Mouse (Mus musculus) heart, embryonic 16.5 days (tissue): ENCODE measurements around the gene Fgf22. TPM values are rescaled to one million over a fixed set of nuclear protein-coding genes. Genes with fewer than 3 reads are reported as not detected.

Experiments
- ATAC-seq: fragments of 200-750 bp; cut with Nextera tagmentation; replicated peaks from 2 replicates; pipeline ENCODE4 v1.8.0; 2017; ENCODE audit warnings: moderate number of reproducible peaks; ENCODE audit not compliant: insufficient read depth, low FRiP score; ENCODE audit errors: extremely low read depth
- H3K27ac ChIP-seq: fragments of 300-500 bp; sonication (generic); 2 replicates; pipeline ENCODE4 v1.5.1; 2014; ENCODE audit warnings: mild to moderate bottlenecking, low read length, control low read depth, moderate library complexity
- H3K27me3 ChIP-seq: fragments of 300-500 bp; sonication (generic); 2 replicates; pipeline ENCODE4 v1.6.1; 2014; ENCODE audit warnings: low read length, mixed read lengths; ENCODE audit not compliant: control insufficient read depth, insufficient read depth
- H3K36me3 ChIP-seq: fragments of 300-500 bp; sonication (generic); 2 replicates; pipeline ENCODE4 v1.6.1; 2014; ENCODE audit not compliant: control insufficient read depth, insufficient read depth
- H3K4me1 ChIP-seq: fragments of 300-500 bp; sonication (generic); 2 replicates; pipeline ENCODE4 v1.6.1; 2014; ENCODE audit warnings: low read length, mixed read lengths; ENCODE audit not compliant: control insufficient read depth, insufficient read depth
- H3K4me2 ChIP-seq: fragments of 300-500 bp; sonication (generic); 2 replicates; pipeline ENCODE4 v1.6.1; 2014; ENCODE audit warnings: low read depth, mild to moderate bottlenecking, control low read depth, low read length
- H3K4me3 ChIP-seq: fragments of 300-500 bp; sonication (generic); 2 replicates; pipeline ENCODE4 v1.5.1; 2014; ENCODE audit warnings: mild to moderate bottlenecking, control low read depth, low read length
- H3K9ac ChIP-seq: fragments of 300-500 bp; sonication (generic); 2 replicates; pipeline ENCODE4 v1.6.1; 2014; ENCODE audit warnings: low read length, control low read depth
- H3K9me3 ChIP-seq: fragments of 300-500 bp; sonication (generic); replicated peaks from 2 replicates; pipeline ENCODE4 v1.6.1; 2016; ENCODE audit warnings: low read length; ENCODE audit not compliant: control insufficient read depth
- WGBS: fragments of 180-500 bp; shearing (Covaris S2); extraction: QIAGEN DNeasy Blood & Tissue Kit; methylation state at CpG from one replicate; pipeline ENCODE4 v1.1.7; 2014; 5-methylcytosine and 5-hydroxymethylcytosine counted together
- polyA plus RNA-seq: library from polyadenylated mRNA; unstranded; fragments of >200 nt; fragmentation: Nextera tagmentation; extraction: Ambion mirVana; gene quantifications from 2 replicates; pipeline ENCODE4 v1.2.1, GENCODE M21; 2015

Fgf22 gene
- polyA plus RNA-seq, 1 experiment from 2014 or later = 0.13 TPM

DNA sequence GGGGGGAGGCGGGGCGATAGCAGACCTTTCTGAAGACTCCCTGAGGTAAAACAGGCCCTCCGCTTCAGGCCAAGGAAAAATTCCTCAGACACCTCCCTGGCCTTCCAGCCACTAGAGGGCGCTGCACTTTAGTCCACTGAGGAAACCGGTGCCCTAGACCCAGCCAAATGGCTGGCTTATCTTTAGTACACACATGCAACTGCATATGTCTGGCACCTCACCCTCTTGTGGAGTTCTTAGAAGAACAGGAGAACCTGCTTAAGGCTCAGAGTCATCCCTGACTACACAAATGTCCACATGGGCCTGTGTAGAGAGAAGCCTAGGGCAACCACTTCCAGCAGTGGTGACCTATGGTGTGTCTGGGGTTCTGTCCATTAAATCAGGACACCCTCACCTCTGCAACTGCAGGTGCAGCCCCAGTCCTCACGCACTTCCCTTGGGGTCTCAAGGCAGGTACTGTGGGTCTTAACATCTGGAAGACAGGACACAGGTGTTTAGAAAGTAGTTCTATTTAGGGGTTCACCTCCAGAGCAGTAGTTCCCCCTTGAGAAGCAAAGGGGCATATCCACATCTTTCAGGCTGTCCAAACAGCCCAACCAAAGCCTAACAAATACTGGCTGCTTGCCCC lies 42.3 kb upstream of the Fgf22 start:
- Histone ChIP-seq H3K27ac (no peak overlapping the region), H3K36me3 (peaks cover 25% of the 10 kb centered on the region), H3K9me3 (no peaks in the 10 kb centered on the region), H3K4me2 (no peak overlapping the region), H3K9ac (no peak overlapping the region), H3K4me1 (peaks cover 34% of the 10 kb centered on the region), H3K4me3 (no peak overlapping the region), H3K27me3 (peaks cover 32% of the 10 kb centered on the region)
- 16% methylated on average over 4 of the region's 6 CpGs for WGBS
- 0 out of 2 replicates have a peak, but pooled peaks have one; percentile 4 for ATAC-seq

DNA sequence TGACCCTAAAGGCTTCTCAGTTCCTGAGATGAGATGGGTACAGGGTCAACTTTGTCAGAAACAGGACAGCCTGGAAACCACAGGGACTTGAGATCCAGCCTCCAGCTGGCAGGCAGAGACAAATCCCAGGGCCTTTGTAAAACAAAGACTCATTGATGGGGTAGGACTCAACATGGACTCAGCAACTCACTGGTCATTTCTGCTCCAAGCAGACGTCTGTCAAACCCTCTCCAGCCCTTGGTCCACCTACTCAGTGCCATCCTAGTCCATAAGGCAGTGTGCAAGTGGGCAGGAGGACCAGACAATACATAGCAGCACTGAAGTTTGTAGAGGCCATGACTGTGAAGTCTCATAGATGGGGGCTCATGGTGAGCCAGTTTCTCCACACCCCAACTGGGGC lies 41.7 kb upstream of the Fgf22 start:
- Histone ChIP-seq H3K27me3 (peaks cover 37% of the 10 kb centered on the region), H3K4me2 (no peak overlapping the region), H3K4me1 (peaks cover 30% of the 10 kb centered on the region), H3K4me3 (no peak overlapping the region), H3K9ac (no peak overlapping the region), H3K9me3 (no peaks in the 10 kb centered on the region), H3K36me3 (peaks cover 25% of the 10 kb centered on the region), H3K27ac (no peak overlapping the region)
- WGBS = 23% methylated on average over 1 of the region's 1 CpGs
- ATAC-seq = no peak

DNA sequence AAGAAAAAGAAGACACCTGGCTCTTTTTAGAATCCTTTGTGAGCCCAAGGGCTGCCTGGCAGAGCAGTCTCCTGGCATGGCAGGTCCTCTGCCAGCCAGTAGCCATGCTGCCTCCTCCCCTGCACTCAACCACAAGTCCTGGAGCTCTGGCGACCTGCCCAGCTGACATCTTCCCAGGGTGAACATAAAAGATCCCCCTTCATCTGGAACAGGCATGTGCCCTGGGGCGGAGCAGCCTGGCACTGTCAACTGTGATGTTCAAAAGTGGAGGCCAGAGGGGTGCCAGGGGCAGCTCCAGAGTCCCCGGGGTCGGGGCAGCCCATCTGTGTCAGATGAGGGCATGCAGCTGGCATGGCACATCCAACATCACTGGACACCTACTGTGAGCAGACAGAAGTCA lies 39.9 kb upstream of the Fgf22 start:
- Histone ChIP-seq H3K4me1 (peaks cover 11% of the 10 kb centered on the region), H3K9me3 (no peaks in the 10 kb centered on the region), H3K36me3 (peaks cover 19% of the 10 kb centered on the region), H3K4me2 (no peak overlapping the region), H3K4me3 (no peak overlapping the region), H3K9ac (no peak overlapping the region), H3K27me3 (peaks cover 44% of the 10 kb centered on the region), H3K27ac (no peak overlapping the region)
- 68% methylated on average over 4 of the region's 4 CpGs for WGBS
- no peak for ATAC-seq

GRCm38 (mm10) chr10:79716254-79716987 lies 38.5 kb upstream of the Fgf22 start, which contains the start of gene Hcn2:
Hcn2 (plus strand) TSS chr10:79716634.
- Histone ChIP-seq H3K27ac (no peak within 1 kb of the TSS), H3K4me2 (peak within 1 kb of the TSS; percentile 82), H3K36me3 (peaks cover 5% of the 10 kb centered on the region; the same call in 1 of the 2 replicates), H3K27me3 (peaks cover 44% of the 10 kb centered on the region), H3K9me3 (no peaks in the 10 kb centered on the region), H3K9ac (peak within 1 kb of the TSS; percentile 37; the same call in 1 of the 2 replicates), H3K4me3 (peak within 1 kb of the TSS; percentile 62), H3K4me1 (peaks cover 11% of the 10 kb centered on the region)
- ATAC-seq = no peak
- WGBS = 2% methylated on average over 66 of the region's 91 CpGs

GRCm38 (mm10) chr10:79716988-79717355 lies 37.9 kb upstream of the Fgf22 start:
- Histone ChIP-seq H3K9ac (peak overlapping the region; percentile 37; the same call in 1 of the 2 replicates), H3K27me3 (peaks cover 44% of the 10 kb centered on the region)
- WGBS = under 1% methylated on average over 44 of the region's 44 CpGs

DNA sequence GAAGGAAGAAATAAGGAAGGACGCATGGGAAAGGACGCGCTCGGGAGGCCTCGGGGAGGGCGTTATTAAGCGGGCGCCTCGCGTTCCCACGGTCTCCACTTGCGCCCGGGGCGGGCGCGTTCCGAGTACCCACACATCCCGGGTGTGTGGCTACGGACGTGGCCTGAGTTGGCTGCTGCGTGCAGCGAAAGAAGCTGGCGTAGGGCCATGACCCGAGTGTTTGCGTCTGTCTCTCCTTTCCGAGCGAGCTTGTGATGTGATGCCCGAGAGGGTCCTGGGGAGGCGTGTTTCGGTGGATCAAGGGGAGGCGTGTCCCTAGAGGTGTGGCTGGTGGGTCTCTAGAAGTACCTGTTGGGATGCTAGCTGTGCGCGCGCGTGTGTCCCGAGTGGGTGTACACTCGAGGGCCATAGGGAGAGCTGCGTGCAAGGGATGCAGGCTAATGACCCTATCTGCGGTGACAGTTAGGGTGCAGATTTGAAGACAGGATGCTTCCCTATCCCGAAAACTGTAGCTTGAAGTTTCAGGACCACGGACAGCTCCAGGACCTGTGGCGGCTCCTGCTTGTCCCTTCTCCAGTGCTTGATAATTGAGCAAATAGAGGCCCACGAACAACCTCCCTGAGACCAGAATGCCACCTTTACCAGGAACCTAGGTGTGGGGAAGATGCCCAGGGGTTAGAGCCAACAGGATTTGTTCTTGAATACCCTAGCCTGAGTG lies 37.1 kb upstream of the Fgf22 start:
- Histone ChIP-seq H3K4me3 (peak overlapping the region; percentile 62; the same call in 1 of the 2 replicates), H3K9me3 (no peaks in the 10 kb centered on the region), H3K27me3 (peaks cover 44% of the 10 kb centered on the region), H3K9ac (no peak overlapping the region), H3K27ac (no peak overlapping the region), H3K4me2 (peak overlapping the region; percentile 82), H3K36me3 (no peaks in the 10 kb centered on the region), H3K4me1 (peaks cover 8% of the 10 kb centered on the region)
- ATAC-seq = no peak
- 4% methylated on average over 42 of the region's 43 CpGs for WGBS

More at GRCm38 (mm10) chr10:79716988-79717355, 37.9 kb upstream of the Fgf22 start:
- no peaks in the 10 kb centered on the region for H3K9me3 ChIP-seq
- H3K27ac ChIP-seq = no peak overlapping the region
- peak overlapping the region; percentile 62 for H3K4me3 ChIP-seq
- H3K36me3 ChIP-seq = no peaks in the 10 kb centered on the region; the same call in 1 of the 2 replicates
- peak overlapping the region; percentile 82 for H3K4me2 ChIP-seq
- H3K4me1 ChIP-seq = peaks cover 11% of the 10 kb centered on the region
- no peak for ATAC-seq

- H3K9ac ChIP-seq = no peak overlapping the region
- no peaks in the 10 kb centered on the region for H3K9me3 ChIP-seq
- 47% methylated on average over 5 of the region's 5 CpGs for WGBS
- H3K27me3 ChIP-seq = peaks cover 27% of the 10 kb centered on the region
- H3K4me3 ChIP-seq = no peak overlapping the region
- H3K4me1 ChIP-seq = peaks cover 11% of the 10 kb centered on the region
- H3K4me2 ChIP-seq = no peak overlapping the region
- no peak overlapping the region for H3K27ac ChIP-seq
- H3K36me3 ChIP-seq = no peaks in the 10 kb centered on the region
- no peak for ATAC-seq
Observed at GRCm38 (mm10) chr10:79721089-79721488, 33.8 kb upstream of the Fgf22 start.

- Histone ChIP-seq H3K9me3 (no peaks in the 10 kb centered on the region), H3K36me3 (no peaks in the 10 kb centered on the region), H3K9ac (no peak overlapping the region), H3K4me3 (no peak overlapping the region), H3K27ac (no peak overlapping the region), H3K4me1 (peaks cover 3% of the 10 kb centered on the region; the same call in 1 of the 2 replicates), H3K27me3 (peaks cover 8% of the 10 kb centered on the region), H3K4me2 (no peak overlapping the region)
- no peak for ATAC-seq
- WGBS = 68% methylated on average over 6 of the region's 6 CpGs
Observed at GRCm38 (mm10) chr10:79723047-79723446, 31.8 kb upstream of the Fgf22 start.
